Mouse (Mus musculus): ENCODE data around the gene Gm18336.

DNA sequence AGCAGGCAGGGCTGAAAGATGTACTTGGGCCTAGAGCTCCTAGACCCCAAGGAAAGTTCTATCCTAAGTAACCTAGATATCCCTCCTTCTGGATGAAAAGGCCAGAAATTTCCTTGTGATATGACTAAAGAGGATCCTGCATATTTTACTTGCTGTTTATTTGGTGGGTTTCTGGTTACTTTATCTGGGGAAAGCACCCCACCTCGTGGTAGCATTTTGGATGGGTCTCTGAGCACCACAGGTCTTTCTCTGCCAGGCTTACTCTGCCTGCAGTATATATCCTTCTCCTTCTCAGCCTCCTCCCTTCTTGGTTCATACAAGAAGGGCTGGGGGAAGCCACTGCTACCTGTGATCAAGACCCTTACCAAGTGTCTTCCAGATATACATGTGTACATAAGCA, 14.2 kb upstream of the Gm18336 start:
- TF ChIP-seq CTCF (IDR thresholded peaks at IDR 0.05; ENCODE audit: low read depth) = no peak
- TF ChIP-seq EP300 (IDR thresholded peaks at IDR 0.05; ENCODE audit: low read depth) = no peak

All from liver, embryonic 14.5 days (tissue).